Mouse (Mus musculus) liver (tissue): ENCODE measurements around the gene Vrtn.

ENCODE experiments used
- DNase-seq: peaks from one replicate; pipeline ENCODE4 v3.0.0-alpha.2; 2020; ENCODE audit warnings: mixed read lengths

Gene Vrtn

DNA sequence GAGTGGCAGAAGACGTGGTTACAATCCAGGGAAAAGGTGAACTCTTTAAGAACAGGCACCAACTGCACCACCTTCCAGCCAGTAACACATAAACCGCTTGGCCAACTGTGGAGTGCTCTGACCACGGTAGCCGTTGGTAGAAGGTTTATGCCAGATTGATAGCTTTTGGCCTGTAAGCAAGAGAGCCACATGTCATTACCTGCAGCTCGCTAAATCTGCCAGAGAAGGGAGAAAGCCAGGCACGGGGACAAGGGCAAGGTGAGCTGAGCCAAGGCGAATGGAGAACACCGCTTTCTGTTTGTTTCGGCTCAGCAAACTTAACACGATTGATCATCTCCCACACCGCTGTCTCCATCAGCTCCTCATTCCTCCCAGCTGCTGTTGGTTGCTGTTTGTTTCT is 48.2 kb downstream of the Vrtn start:
- DNase-seq: no peak

- DNase-seq: no peak
Observed at GRCm38 (mm10) chr12:84691347-84691746, 50.5 kb downstream of the Vrtn start.

DNA sequence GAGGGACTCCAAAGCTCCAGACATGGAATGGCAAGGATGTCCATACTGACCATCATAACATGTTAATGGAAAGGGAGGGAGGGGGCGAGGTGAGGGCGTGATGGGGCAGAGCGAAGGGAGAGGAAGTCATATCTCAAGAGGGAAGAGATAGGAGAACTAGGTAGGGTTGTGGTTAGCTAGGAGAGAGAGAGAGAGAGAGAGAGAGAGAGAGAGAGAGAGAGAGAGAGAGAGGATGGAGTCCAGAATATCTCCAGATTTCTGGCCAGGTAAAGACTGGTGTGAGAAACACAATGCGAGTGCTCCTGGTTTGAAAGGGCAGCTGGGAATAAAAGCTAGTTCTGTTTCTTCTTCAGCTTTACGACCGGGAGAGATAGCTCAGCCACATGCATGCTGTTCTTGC is 51.3 kb downstream of the Vrtn start:
- DNase-seq: no peak

- peak; percentile 71 for DNase-seq
Observed at GRCm38 (mm10) chr12:84698319-84699081, 57.7 kb downstream of the Vrtn start, which contains the start of gene Syndig1l. TSS of gene Syndig1l (minus strand) at chr12:84698831.
